Mouse (Mus musculus): ENCODE data around the gene Prok1.

Gene Prok1

DNA sequence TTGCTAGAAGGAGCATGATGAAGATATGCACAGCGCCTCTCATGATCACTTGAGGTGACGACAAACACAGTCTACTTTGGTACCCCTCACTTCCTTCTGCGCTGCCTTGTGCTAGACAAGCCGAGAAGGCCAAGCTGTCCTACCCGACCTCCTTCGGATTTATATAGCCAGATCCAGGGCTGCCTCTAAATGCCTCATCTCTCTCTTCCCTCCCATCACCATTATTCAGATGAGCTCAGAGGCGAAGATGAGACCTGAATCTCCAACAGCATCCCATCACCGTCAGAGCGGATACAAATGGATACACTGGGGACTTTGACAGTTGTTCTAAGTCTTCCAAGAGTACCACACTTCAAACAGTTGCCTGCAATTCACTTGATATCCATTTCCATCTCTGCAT, at the start of gene Prok1:
Prok1 (minus strand) TSS at position 101 of the 400 bp plus-strand sequence.
- DNase-seq (ENCODE audit: low spot score) = no peak

DNA sequence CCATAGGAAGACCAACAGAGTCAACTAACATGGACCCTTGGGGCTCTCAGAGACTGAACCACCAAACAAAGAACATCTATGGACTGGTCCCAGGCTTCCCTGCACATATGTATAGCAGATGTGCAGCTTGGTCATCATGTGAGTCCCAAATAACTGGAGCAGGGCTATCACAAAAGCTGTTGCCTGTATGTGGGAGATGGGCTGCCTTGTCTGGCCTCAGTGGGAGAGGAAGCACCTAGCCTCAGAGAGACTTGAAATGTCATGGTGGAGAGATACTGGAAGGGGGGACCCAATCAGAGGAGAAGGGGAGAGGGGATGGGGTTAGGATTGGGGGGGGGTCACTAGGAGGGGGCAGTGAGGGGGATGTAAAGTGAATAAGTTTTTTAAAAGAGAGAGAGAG, 47.8 kb upstream of the Prok1 start:
- no peak for DNase-seq (ENCODE audit: low spot score)

DNA sequence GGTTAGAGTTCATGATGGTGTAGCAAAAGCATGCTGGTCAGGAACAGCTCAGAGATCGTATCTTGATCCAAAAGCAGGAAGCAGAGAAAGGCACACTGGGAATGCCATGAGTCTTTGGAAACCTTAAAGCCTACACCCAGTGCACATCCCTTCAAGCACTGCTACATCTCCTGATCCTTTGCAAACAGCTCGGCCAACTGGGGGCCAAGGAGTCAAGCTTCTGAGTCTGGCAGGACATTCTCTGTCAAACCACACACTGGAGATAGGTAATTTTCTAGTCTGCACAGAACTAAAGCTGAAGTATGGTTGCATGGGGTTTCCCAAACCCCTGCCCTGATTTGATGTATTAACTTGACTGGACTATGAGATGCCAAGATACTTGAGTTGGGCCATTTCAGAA, 46.6 kb upstream of the Prok1 start:
- DNase-seq (ENCODE audit: low spot score) = no peak

DNA sequence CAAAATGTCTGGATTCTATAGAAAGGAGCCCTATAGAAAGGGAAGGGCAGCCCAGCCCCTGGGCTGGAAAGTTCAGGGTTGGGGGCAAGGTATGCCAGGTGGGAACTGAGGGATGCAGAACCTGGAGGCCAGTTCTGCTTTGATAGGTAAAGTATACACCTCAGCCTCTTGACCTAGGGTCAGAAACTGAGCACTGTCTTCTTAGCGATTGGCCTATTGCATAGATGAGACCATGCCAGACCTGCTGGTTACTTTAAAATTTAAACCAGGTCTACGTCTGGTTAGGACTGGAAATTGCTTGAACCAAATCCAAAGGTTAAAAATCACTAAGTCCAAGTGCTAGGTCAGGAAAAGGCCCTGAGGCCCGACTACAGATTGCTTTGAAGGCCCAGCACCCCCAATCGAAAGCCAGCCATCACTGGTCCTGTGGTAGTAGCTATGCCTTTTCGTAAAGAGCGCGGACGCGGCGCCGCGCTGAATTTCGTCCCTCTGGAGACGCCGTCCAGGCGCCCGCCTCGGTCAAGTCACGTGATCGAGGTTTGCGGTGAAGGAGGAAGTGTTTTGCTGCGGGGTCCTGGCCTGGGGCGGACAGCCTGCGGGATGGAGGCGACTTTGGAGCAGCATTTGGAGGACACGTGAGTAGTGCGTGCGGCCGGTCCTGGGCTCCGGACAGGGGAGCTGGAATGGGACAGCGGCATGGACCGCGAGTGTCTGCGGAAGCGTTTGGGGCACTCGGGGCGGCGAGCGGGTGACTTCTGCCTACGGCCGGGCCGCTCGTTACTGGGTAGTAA, 39.2 kb upstream of the Prok1 start, which contains the start of gene Lamtor5:
Lamtor5 (plus strand) TSS at position 380 of the 791 bp plus-strand sequence.
- DNase-seq (ENCODE audit: low spot score) = peak; percentile 93

DNA sequence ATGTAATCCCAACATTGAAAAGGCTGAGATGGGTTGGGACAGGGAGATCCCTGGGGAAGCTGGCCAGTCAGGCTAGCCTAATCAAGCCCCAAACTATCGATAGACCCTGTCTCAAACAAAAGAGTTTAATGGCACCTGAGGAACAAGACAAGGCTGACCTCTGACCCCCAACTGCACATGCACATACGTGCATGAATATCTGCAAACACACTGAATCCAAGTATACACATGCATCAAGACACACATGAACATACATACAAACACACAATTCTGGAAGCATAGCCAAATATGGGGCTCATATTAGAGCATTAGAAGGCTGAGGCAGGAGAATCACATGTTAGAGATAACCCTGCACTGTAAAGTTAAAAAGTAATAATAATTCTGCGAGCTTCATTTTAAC, 37.1 kb upstream of the Prok1 start:
- DNase-seq (ENCODE audit: low spot score) = no peak

DNA sequence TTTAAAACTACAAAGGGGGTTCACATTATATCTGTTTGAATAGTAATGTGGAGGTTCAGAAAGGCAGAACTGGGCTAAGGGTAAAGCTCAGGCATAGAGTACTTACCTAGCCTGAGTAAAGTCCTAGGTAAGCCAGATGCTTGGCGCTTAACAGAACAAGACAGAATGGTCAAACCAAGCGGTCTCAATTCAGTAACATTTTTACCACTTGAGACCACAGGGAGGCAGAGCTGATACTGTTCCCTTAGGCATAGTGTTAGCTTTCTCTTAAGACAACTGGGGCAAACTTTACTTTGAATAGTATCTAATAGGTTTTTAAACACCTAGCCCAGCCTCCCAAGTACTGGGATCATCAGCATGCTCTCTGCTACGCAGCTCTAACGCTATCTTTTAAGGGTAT, 36.5 kb upstream of the Prok1 start:
- DNase-seq (ENCODE audit: low spot score) = peak; percentile 37

DNA sequence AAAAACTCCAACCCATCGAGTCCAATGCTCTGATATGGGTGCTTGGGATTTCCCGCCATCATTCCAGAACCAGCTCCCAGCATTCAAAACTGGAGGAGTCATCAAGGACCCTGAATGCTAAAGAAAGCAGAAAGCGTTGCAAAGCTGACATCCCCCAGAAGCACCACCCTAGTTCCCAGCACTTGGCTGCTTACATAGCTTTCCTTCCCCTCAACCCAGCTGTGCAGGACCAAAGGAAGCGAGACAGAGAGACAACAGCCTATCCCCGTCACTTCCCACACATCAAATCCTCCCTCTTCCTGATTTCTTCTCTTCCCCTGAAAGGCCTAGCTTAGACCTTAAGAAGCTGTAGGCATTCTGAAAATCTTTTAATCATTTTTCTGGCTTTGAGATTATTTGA, 35.8 kb upstream of the Prok1 start:
- DNase-seq (ENCODE audit: low spot score) = no peak

DNA sequence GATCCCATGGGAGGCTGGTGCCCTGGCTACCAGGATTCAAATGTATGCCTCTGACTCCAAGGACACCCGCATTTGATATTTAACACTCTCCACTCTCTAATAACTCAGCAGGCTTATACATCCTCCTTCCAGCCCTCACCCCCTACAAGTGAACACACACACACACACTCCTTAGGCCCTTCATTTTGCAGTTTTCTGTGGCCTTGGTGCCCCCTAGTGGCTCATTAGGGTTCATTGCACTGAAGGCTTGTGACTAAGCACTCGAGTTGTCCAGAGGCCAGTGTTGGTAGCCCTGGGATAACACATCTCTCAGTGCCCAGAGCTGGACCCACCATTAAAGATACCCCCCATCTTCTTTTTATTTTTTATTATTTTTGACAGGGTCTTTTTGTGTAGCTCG, 34.3 kb upstream of the Prok1 start:
- peak; percentile 77 for DNase-seq (ENCODE audit: low spot score)

DNA sequence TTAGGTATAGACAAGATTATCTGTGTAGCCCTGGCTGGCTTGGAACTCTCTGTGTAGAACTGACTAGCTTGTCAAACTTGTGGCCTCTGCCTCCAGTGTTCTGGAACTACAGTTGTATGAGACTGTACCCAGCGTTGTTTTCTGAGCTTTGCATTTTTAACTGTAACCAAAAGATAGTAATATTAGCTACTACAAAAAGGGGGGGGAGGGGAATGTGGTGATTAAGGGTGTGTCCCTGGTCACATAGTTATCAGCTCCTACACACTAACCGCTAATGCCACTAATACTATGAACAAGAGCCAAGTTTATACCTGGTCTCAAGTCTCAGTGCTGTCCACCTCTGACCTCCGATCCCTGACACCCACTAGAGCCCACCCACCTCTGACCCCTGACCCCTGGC, 32.9 kb upstream of the Prok1 start:
- no peak for DNase-seq (ENCODE audit: low spot score)

DNA sequence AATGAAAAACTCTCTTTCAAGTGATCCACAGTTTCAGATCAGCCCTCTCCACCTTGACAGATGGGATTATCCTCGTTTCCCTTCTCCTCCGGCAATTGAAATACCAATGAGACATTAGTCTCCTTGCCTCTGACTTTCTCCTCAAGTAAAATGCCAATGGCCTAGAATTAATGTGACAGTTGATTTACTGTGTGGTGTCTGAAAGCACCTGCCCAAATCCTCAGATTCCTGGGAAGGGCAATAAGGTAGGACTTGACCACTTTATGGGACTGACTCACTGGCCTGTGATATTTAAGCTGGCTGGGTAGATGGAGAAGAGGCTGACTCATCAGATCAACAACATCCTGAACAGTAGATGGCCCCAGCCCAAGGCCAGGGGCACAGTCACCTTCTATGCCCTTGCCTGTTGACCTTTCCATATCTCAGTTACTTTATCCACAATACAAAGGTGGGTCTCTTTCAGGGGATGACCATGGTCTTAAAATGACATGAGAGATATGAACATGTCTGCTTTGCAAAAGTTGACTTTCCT, 27.4 kb upstream of the Prok1 start:
- no peak for DNase-seq (ENCODE audit: low spot score)

DNA sequence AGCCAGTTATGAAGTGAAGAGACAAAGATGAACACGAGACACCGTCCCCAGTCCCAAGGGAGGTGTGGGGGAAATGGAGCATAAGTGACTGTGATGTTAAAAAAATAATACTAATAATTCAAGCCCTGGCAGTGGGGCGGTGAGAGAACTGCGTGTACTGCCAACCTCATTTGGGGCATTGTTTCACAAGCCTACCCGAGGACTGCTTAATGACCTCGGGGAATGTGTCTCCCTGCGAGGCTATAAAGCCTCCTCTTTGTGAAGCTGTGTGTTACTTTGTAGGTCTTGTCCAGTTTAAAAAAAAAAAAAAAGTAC, 22.3 kb upstream of the Prok1 start:
- DNase-seq (ENCODE audit: low spot score) = no peak

DNA sequence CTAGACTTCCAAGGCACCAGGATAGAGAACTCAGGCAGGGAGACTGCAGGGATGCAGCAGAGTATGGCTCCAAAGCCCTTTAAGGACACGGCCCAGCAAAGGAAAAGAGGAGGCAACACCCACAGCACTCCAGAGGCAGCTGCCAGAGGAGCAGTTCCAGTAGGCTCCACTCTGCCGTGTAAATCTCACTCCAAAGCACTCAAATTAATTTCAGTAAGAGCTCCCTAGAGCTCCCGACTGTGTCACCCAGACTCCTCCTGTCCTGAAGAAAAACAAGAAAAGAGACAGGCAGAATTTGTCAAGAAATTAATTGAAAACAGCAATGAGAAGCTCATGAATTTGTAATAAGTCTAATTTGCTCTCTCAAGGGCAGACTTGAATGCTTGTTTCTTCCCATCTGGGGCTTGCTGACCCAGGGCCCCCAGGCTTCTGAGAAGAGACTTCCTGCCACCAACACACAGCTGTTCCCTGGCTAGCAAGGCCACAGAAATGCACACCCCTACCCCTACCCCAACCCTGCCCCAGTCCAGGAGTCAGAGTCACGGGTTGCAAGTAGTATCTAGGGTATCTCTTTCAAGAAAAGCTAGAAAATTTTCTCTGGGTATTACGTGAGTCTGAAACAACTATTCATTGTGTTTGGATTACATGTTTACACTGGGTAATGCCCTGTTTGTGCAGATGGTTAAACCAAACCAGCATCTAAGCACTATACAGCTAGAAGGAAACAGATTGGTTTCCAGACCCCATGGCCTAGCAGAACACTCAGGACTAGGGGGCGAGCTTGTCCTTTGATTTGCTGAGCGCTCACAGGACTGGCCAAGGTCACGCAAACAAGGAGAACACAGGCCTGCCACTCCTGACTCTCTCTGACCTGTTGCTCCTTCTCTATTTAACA, 21.7 kb upstream of the Prok1 start:
- peak; percentile 37 for DNase-seq (ENCODE audit: low spot score)

DNA sequence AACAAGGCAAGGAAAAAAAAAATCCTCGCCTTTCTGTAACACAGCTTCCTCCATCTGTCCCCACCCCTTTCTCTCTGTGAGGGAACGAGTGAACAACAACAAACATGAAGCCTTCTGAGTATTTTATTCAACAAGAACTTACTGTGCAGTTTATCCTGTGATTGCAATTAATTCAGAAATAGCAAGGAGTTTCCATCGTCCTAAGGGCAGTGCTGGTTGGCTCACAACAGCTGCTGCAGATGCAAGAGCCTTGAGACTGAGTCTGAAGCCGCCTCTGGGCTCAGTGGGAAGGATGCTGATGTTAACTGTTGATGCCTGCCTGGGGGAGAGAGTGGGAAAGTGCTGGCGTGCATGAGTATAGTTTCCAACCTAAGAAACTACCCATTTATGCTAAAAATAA, 18.4 kb upstream of the Prok1 start:
- no peak for DNase-seq (ENCODE audit: low spot score)

DNA sequence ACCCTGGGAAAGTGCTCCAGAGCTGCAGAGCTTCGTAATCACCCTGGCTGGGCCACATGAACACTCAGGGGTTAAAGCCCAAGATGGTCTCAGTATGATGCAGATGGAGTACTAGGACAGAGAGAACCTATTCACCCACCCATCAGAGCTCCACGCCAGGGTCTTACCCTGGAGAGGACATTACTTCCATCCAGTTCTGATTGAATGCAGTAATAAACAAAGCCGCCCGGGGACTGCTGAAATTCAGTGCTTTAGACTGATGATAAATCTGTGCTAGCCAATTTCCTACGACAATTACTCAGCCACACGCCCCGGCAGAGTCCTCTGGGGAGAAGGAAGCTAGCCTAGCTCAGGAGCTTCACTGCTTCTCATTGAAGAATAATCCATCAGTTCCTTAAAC, 17.2 kb upstream of the Prok1 start:
- DNase-seq (ENCODE audit: low spot score) = no peak

DNA sequence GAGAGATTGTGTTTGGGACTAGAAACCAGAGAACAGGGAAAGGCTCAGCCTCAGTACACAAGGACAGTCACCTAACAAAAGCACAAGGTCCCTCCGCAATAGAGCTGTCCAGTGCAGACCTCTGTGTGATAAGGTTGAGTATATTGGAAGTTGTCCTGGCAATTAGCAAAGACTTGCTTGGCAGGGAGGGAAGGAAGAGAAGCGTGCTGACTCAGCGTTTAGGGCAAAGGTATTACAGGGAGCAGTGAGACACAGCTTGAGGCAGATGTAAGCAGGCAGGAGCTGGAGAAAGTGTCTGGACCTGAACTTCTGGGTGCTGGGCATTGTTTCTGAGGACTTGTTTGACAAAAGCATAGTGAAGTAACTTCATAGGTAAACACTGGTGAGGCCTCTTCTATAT, 16.5 kb upstream of the Prok1 start:
- no peak for DNase-seq (ENCODE audit: low spot score)

DNA sequence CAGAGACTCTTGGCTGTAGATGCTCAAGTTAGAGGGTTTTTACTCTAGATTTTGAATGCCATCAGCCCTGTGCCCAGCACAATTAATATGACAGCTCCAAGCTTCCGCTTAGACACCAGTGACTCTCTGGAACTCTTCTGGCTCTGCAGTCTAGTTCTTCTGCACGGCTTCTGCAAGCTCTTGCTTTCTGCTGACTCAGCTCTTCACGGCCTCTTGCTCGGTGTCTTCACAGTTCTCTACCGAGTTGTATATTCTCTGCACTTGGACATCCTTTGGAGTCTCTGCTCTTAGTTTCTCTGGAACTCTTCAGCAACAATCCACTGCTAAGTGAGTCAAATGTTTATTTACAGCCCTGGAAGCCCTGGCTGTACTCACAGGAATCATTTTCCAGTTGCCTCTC, 14.4 kb upstream of the Prok1 start:
- no peak for DNase-seq (ENCODE audit: low spot score)

DNA sequence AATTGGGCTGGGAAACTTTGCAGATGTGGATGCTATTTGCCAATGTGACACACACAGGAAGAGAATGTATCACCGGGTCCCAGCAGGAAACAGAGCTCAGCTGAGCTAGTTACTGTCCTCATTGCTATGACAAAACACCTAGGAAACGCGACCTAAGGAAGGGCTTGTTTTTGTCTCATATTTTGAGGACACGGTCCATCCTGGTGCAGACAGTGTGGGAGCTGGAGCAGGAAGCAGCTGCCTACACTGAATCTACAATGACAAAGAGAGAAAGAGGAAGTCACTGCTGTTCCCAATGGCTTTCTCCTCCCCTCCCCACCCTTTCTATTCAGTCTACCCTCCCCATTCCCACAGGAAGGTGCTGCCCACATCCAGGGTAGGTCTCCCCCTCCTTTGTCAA, 12.5 kb upstream of the Prok1 start:
- DNase-seq (ENCODE audit: low spot score) = peak; percentile 14

DNA sequence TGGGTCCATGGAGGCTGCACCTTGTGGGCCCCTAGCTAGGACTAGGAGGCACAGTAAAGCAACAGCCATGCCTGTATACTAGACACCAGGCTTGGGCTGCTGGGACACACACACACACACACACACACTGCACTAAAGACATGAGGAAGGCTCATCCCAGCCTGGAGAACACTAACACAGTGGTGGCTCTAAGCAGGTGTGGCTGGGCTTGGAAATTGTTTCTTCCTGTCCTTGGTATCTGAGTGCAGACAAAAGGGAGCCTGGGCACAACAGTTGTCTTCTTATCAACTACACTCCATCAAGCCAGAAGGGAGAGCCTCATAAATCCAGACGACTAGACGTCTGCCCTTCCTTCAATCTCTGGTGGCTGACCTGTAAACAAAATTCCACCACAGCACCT, 10.8 kb upstream of the Prok1 start:
- no peak for DNase-seq (ENCODE audit: low spot score)

DNA sequence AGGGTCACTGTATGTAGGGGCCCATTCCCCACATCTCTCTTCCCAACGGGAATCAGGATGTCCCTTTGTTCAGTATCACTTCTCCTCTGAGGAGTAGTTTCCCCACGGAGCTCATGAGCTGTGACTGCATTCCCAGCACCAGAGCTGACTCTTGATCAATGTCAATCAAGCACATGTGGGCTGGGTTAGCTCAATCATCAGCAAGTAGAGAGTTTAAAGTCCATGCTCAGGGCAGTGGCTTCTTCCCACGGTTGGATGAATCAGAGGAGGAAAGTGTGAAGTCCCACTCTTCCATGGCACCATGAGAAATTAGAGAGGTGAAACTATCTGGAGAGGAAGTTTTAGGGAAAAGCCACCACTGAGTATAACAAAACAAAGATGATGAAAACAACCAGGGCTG, 9.5 kb upstream of the Prok1 start:
- no peak for DNase-seq (ENCODE audit: low spot score)

DNA sequence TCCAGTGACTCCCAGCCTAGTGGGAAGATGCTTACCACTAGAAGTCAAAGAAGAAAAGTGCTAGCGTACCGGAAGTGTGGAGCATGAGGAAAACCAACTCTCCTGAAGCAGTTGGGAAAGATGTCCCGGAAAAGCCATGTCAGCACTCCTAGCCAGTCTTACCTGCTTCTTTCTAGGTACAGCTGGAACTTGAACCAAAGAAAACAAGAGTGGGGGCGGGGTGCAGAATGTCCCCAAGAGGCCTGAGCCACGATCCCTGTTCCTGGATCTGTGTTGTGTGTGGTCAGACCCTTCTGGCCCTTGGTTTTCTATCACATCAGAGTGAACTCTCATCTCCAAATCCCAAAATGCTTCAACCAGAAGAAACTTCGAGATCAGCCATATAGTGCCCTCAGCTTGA, 7.4 kb upstream of the Prok1 start:
- DNase-seq (ENCODE audit: low spot score) = no peak

DNA sequence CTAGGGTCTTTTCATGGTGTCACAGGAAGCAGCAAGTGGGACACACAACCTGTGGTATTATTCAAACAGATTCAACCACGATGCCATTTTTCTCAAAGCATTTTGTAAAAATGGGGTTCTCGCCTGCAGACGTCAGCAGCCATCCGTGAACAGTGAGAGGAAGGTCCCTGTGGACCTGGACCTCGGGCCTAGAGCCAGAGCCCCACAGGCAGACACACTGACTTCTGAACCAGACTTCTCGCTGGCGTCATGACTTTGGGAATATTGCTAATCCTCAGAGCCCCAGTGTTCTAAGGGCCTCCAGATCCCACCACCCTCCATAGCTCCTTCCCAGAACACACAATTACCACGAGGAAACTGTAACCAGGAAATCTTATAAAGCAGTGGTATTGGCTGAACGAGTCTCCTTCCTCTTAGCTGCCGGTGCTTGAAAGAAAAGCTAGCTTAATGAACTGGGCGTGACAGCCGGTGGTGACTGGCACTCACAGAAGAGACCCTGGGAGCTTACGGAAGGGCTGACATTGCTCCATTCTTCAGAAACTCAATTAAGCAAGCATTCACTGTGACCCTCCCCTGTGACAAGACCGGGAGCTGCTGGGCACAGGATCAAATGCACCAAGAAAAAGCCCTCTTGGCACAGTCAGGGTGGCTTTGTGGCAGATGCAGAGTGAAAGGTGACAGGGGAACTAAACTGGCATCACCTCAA, 2.0 kb upstream of the Prok1 start:
- no peak for DNase-seq (ENCODE audit: low spot score)

DNA sequence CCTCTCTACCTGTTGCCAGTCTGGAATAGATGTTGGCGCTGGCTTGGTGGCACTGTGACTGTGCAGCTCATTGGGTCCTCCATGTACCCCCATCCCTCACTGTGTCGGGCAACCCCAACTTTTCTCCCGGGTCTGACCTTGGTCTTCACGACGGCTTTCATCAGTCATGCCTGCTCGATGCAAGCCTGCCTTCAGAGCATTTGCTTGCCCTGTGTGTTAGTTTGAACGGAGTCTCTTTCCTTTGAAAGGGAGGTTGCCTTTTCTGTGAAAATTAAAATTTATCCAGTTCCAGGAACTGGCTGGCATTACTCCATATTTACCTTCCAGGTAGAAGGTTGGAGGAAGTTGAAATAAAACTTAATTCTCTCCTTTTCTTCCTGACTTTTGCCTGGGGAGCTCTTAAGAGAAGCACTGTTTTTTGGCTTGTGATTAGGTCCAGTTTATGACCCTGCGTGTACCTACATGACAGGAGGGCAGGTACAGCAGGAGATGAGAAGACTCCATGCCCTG, 981 bp downstream of the Prok1 start:
- DNase-seq (ENCODE audit: low spot score) = no peak
